Mouse (Mus musculus): ENCODE results near the gene Tymp.

The Tymp gene

GRCm38 (mm10) chr15:89373762-89374248, 3.0 kb downstream of the Tymp start, which contains the start of gene Sco2:
Gene Sco2 (minus strand): TSS chr15:89373846.
- peak; percentile 91 for DNase-seq

- peak; percentile 87 for DNase-seq
Measured at GRCm38 (mm10) chr15:89373027-89373761, 3.6 kb downstream of the Tymp start.

GRCm38 (mm10) chr15:89372536-89372935, 4.3 kb downstream of the Tymp start:
- DNase-seq: peak; percentile 42

- peak; percentile 45 for DNase-seq
Measured at GRCm38 (mm10) chr15:89372068-89372467, 4.8 kb downstream of the Tymp start.

- peak; percentile 94 for DNase-seq
Measured at GRCm38 (mm10) chr15:89365141-89365551, 11.7 kb downstream of the Tymp start.

GRCm38 (mm10) chr15:89363051-89363450, 13.8 kb downstream of the Tymp start:
- no peak for DNase-seq

GRCm38 (mm10) chr15:89358784-89359183, 18.1 kb downstream of the Tymp start:
- no peak for DNase-seq

GRCm38 (mm10) chr15:89356372-89356771, 20.5 kb downstream of the Tymp start:
- peak; percentile 65 for DNase-seq

- peak; percentile 94 for DNase-seq
Measured at GRCm38 (mm10) chr15:89355241-89356187, 21.3 kb downstream of the Tymp start, which contains the start of the genes Lmf2 and Ncaph2. Gene Lmf2 (minus strand): TSS chr15:89355659. Gene Ncaph2 (plus strand): TSS chr15:89355719.

- peak; percentile 50 for DNase-seq
Measured at GRCm38 (mm10) chr15:89354455-89354854, 22.4 kb downstream of the Tymp start.

- DNase-seq: peak; percentile 33
Measured at GRCm38 (mm10) chr15:89353837-89354236, 23.0 kb downstream of the Tymp start.

- DNase-seq: no peak
Measured at GRCm38 (mm10) chr15:89352795-89353194, 24.0 kb downstream of the Tymp start.

GRCm38 (mm10) chr15:89352054-89352453, 24.8 kb downstream of the Tymp start:
- DNase-seq: no peak

GRCm38 (mm10) chr15:89351302-89351701, 25.5 kb downstream of the Tymp start:
- no peak for DNase-seq

- no peak for DNase-seq
Measured at GRCm38 (mm10) chr15:89350447-89350846, 26.4 kb downstream of the Tymp start.

- no peak for DNase-seq
Measured at GRCm38 (mm10) chr15:89343325-89343724, 33.5 kb downstream of the Tymp start.

GRCm38 (mm10) chr15:89341678-89342077, 35.2 kb downstream of the Tymp start:
- DNase-seq: no peak

- no peak for DNase-seq
Measured at GRCm38 (mm10) chr15:89340136-89340535, 36.7 kb downstream of the Tymp start.

- no peak for DNase-seq
Measured at GRCm38 (mm10) chr15:89339696-89340095, 37.1 kb downstream of the Tymp start.

- DNase-seq: no peak
Measured at GRCm38 (mm10) chr15:89336422-89336821, 40.4 kb downstream of the Tymp start.

- DNase-seq: no peak
Measured at GRCm38 (mm10) chr15:89334774-89335537, 41.9 kb downstream of the Tymp start.

GRCm38 (mm10) chr15:89334271-89334670, 42.6 kb downstream of the Tymp start, which contains the start of gene Miox:
Gene Miox (plus strand): TSS chr15:89334398.
- no peak for DNase-seq
